Mouse (Mus musculus) MN1 (cell line): ENCODE measurements around the gene Nfkbil1.

Experiments used
- DNase-seq: peaks from one replicate; pipeline ENCODE4 v3.0.0-alpha.2; 2016; ENCODE audit warnings: low spot score

Nfkbil1 gene

GRCm38 (mm10) chr17:35201787-35202186 lies 33.8 kb downstream of the Nfkbil1 start, which contains the start of gene Tnf:
Tnf (minus strand) TSS chr17:35202007.
- DNase-seq = no peak

- no peak for DNase-seq
These were observed 34.5 kb downstream of the Nfkbil1 start for GRCm38 (mm10) chr17:35201128-35201527.

- no peak for DNase-seq
These were observed 35.2 kb downstream of the Nfkbil1 start for GRCm38 (mm10) chr17:35200398-35200797.

GRCm38 (mm10) chr17:35198946-35199345 lies 36.6 kb downstream of the Nfkbil1 start:
- no peak for DNase-seq

GRCm38 (mm10) chr17:35198029-35198428 lies 37.6 kb downstream of the Nfkbil1 start:
- DNase-seq = no peak

GRCm38 (mm10) chr17:35197126-35197525 lies 38.5 kb downstream of the Nfkbil1 start:
- no peak for DNase-seq

- no peak for DNase-seq
These were observed 39.3 kb downstream of the Nfkbil1 start for GRCm38 (mm10) chr17:35196321-35196641.

GRCm38 (mm10) chr17:35195631-35196320 lies 39.8 kb downstream of the Nfkbil1 start:
- peak; percentile 82 for DNase-seq

GRCm38 (mm10) chr17:35194844-35195630 lies 40.6 kb downstream of the Nfkbil1 start:
- no peak for DNase-seq

GRCm38 (mm10) chr17:35193881-35194843 lies 41.4 kb downstream of the Nfkbil1 start, which contains the start of gene Ltb:
Ltb (plus strand) TSS chr17:35194439.
- peak; percentile 40 for DNase-seq

GRCm38 (mm10) chr17:35192924-35193323 lies 42.7 kb downstream of the Nfkbil1 start:
- no peak for DNase-seq

- DNase-seq = no peak
These were observed 43.9 kb downstream of the Nfkbil1 start for GRCm38 (mm10) chr17:35191723-35192122.

GRCm38 (mm10) chr17:35190096-35190495 lies 45.5 kb downstream of the Nfkbil1 start:
- DNase-seq = no peak

- DNase-seq = no peak
These were observed 46.4 kb downstream of the Nfkbil1 start for GRCm38 (mm10) chr17:35189186-35189585.

- no peak for DNase-seq
These were observed 47.5 kb downstream of the Nfkbil1 start, which contains the start of gene Lst1 for GRCm38 (mm10) chr17:35187959-35188610. Lst1 (minus strand) TSS chr17:35188439.

- DNase-seq = no peak
These were observed 48.2 kb downstream of the Nfkbil1 start for GRCm38 (mm10) chr17:35187345-35187744.

- peak; percentile 59 for DNase-seq
These were observed 48.9 kb downstream of the Nfkbil1 start for GRCm38 (mm10) chr17:35186681-35187080.

GRCm38 (mm10) chr17:35185639-35186611 lies 49.7 kb downstream of the Nfkbil1 start:
- peak; percentile 68 for DNase-seq

GRCm38 (mm10) chr17:35180093-35180492 lies 55.5 kb downstream of the Nfkbil1 start:
- no peak for DNase-seq

GRCm38 (mm10) chr17:35178528-35178927 lies 57.1 kb downstream of the Nfkbil1 start:
- DNase-seq = peak; percentile 81
